Mouse (Mus musculus) frontal cortex, postnatal 14 days (tissue): ENCODE measurements around the gene Fam71e2.

Experiments used
- DNase-seq, 2 experiments: peaks; one replicate each; pipeline ENCODE4 v3.0.0; 2022; ENCODE audit warnings: low spot score in 2 of 2

The Fam71e2 gene

GRCm38 (mm10) chr7:4777851-4778637, 6.9 kb upstream of the Fam71e2 start:
- no peak for DNase-seq

GRCm38 (mm10) chr7:4776861-4777830, 6.0 kb upstream of the Fam71e2 start:
- no peak for DNase-seq

DNA sequence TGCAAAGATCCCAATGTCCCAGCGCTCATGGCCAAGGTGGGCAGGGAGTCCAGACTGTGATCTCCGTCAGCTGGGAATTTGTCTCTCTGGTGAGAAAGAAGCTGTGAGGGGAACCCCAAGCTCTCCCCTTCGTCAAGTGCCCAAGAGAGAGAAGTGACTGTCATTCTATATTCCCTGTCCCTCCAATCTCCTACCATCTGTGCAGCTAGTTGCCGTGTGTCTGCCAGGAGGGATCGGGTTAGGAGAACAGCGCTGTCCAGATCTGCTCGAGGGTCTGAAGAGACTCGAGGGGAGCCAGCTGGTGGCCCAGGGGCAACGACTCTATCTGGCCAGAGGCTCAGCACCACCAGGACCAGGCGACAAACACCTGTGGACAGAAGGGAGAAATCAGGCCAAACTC, 5.0 kb upstream of the Fam71e2 start:
- no peak for DNase-seq

DNA sequence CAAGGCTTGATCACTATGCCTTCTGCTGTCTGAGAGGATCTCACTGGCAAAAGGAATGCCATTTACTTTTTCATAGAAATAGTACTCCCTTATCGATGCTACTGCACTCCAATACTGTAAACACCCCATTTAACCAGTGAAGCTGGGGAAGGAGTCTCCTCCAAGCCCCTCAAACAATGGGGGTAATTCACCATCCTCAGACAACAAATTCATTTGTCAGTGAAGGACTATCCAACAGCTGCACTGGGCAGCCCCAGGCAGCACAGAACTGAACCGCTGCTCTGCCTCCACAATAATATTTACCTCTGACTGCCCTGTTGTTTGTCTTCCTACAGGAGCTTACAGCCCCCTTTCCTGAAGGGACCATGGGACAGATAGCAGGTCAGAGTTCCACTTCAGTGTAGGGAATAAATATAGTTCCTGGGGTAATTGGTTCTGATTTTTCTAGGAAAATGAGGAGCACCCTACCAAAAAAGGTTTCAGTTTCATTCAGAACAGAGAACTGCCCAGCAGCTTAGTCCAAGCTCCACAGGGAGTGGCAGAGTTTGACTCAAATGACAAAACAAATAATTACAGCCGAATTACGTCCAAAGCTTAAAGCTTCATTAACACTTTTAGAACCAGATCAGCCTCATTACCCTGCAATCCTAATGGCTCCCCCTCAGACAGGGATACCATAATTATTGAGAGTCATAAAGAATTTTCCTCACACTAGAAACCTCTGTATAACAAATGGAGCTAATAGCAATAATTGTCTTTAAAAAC, 6.0 kb downstream of the Fam71e2 start:
- no peak for DNase-seq

GRCm38 (mm10) chr7:4759670-4760069, 11.4 kb downstream of the Fam71e2 start:
- DNase-seq: no peak

GRCm38 (mm10) chr7:4752821-4753570, 18.1 kb downstream of the Fam71e2 start, which contains the start of gene Cox6b2:
Gene Cox6b2, minus strand, starts transcription at chr7:4753094.
- DNase-seq: peak; percentile 58 to 73

- DNase-seq: no peak
These were observed 18.9 kb downstream of the Fam71e2 start for GRCm38 (mm10) chr7:4751971-4752820.

- no peak for DNase-seq
These were observed 21.9 kb downstream of the Fam71e2 start for GRCm38 (mm10) chr7:4749169-4749568.

GRCm38 (mm10) chr7:4748321-4748720, 22.8 kb downstream of the Fam71e2 start:
- no peak for DNase-seq

GRCm38 (mm10) chr7:4747156-4747899, 23.8 kb downstream of the Fam71e2 start:
- no peak for DNase-seq

DNA sequence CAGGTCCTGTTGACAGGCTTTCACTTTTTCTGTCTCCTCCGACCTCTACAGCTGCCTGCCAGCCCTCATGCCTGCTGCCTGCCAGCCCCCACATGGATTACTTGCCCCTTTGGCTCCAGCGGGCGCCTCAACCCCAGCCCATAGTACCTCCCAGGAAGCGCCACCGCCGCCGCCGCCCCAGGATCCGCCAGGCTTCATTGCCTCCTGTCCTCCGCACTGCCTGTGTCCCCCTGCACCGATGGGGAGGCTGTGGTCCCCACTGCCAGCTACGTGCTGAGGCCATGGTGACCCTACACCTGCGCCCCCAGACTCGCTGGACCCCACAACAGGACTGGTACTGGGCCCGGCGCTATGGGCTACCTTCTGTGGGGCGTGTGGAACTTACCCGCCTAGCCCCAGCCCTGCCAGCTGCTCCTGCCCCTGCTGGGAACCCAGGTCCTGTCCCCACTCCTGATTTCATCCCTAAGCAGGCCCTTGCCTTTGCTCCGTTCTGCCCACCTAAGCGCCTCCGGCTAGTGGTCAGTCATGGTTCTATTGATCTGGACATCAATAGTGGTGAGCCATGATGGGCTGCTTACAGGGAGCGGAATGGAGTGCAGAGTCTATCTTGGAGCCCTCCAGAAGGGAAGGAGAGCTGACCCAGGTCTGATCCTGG, 24.6 kb downstream of the Fam71e2 start:
- DNase-seq: no peak

GRCm38 (mm10) chr7:4744886-4745285, 26.2 kb downstream of the Fam71e2 start:
- no peak for DNase-seq

- DNase-seq: no peak
These were observed 27.7 kb downstream of the Fam71e2 start for GRCm38 (mm10) chr7:4743354-4743753.

DNA sequence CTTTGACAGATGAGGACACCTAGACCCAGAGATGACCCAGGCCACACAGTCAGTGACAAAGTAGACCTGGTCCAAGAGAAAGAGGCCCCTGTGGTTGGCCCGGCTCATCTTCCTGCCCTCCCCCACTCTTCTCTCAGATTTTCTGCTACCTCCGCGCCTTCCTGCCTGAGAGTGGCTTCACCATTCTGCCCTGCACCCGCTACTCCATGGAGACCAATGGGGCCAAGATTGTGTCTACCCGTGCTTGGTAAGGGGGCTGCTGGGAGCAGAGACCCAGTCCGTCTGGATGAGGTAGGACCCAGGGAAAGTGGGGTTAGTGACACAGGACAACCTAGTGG, 28.7 kb downstream of the Fam71e2 start:
- DNase-seq: no peak

DNA sequence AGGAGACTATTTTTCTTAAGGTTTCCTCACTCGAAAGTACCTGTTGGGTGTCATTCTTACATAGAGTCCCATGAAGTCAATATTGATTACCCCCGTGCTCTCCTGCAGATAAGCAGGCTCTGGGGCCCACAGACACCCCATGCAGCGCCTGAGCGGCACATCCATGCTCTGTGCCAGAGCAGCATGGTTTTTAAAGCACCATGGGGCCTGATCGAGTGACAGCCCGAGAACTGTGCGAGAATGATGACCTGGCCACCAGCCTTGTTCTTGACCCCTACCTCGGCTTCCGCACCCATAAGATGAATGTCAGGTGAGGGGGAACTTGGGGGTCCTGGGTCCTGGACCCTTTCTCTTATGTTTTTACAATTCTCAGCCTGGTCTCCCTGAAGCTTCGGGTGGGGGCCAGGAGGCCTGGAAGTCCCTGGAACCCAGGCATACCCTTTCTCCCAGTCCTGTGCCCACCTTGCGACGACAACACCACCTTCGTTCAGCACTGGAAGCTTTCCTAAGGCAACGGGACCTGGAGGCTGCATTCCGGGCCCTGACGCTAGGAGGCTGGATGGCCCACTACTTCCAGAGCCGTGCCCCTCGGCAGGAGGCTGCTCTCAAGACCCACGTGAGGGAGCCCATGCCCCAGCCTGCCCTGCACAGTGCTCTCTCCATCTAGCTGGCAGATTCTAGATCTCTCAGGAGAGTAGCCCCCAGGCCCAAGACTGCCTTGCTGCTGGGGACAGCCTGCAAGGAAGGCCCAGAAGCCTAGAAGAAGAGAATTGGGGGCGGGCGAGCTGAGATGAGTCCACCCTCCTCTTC, 29.2 kb downstream of the Fam71e2 start:
- DNase-seq: no peak

- DNase-seq: peak in 1 of 2 experiments; percentile 23
These were observed 30.0 kb downstream of the Fam71e2 start for GRCm38 (mm10) chr7:4741151-4741550.

DNA sequence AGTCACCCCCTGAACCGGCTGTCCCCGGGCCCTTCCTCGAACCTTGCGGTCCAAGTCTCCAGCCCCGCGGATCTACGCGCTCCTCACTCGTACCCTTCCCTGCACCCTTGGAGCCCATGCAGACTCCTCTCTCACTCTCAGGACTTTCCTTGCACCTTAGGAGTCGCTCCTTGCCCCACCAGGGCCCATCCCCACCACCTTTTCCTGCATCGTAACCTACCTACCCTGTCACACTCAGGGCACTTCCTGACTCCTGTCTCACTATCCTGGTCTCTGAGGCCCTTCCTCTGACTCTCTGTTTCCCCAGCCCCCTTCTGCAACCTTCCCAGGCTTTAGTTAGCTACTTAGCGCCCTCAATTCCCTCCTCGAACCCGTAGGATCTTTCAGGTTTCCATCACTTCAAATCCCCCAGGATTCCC, 30.8 kb downstream of the Fam71e2 start:
- DNase-seq: no peak
